Mouse (Mus musculus) embryonic stem cell, embryonic (primary cell): ENCODE data around the gene Zfp830.

ENCODE experiments used
- CTCF ChIA-PET, 4 experiments: fragments of 300-600 bp in 2 of 4; fragments of 350-600 bp in 2 of 4; sonication (Branson Sonifier 250); formaldehyde crosslinking; loops; one replicate each; lab custom pipeline; 2022; ENCODE audit warnings: inconsistent platforms in 2 of 4; lab: Charles Lee
- POLR2A ChIA-PET, 4 experiments: fragments of 300-600 bp in 2 of 4; fragments of 350-600 bp in 2 of 4; sonication (Branson Sonifier 250); formaldehyde crosslinking; loops; one replicate each; lab custom pipeline; 2022; ENCODE audit warnings: antibody characterized with exemption in 4 of 4, inconsistent platforms in 1 of 4; lab: Charles Lee

Gene Zfp830

GRCm38 (mm10) chr11:82763742-82764437, at the start of gene Zfp830, which contains the start of gene Cct6b:
Gene Zfp830 (plus strand): TSS chr11:82764345.
Gene Cct6b (minus strand): TSS chr11:82764321.
- POLR2A ChIA-PET: interaction anchor here (0.6 to 6.2 kb wide), 70 partner anchors 9 to 709 kb away, joined by 3 to 30 read pairs (median 4); partner anchors contain the start of genes Rad51d (in 2 of the 4), Ap2b1 (in 1 of the 4), Lig3 (in 1 of the 4) and Nle1 (in 1 of the 4)

GRCm38 (mm10) chr11:82719294-82719693, 44.9 kb upstream of the Zfp830 start:
- ChIA-PET CTCF (interaction anchor here in 3 of 4 experiments (0.8 to 1.4 kb wide), 3 partner anchors 12 to 195 kb away, joined by 3 read pairs; no protein-coding TSS in a partner anchor), POLR2A (interaction anchor here in 3 of 4 experiments (0.6 to 1.3 kb wide), 3 partner anchors 9 to 446 kb away, joined by 3 to 4 read pairs (median 3); partner anchors contain the start of gene Rad51d (in 1 of the 3))

More at GRCm38 (mm10) chr11:82763742-82764437, at the start of gene Zfp830, which contains the start of gene Cct6b:
- CTCF ChIA-PET: interaction anchor here (0.6 to 2.1 kb wide), 16 partner anchors 10 to 589 kb away, joined by 3 to 7 read pairs (median 4); partner anchors contain the start of gene Rad51d (in 1 of the 4)

- ChIA-PET CTCF (interaction anchor here in 2 of 4 experiments (1.1 to 1.4 kb wide), 3 partner anchors 43 to 492 kb away, joined by 3 to 5 read pairs (median 4); no protein-coding TSS in a partner anchor), POLR2A (no interaction called here)
These were observed 37.3 kb upstream of the Zfp830 start for GRCm38 (mm10) chr11:82726862-82727261.

GRCm38 (mm10) chr11:82734227-82734626, 29.9 kb upstream of the Zfp830 start:
- ChIA-PET POLR2A (interaction anchor here in 2 of 4 experiments (0.6 to 0.7 kb wide), 3 partner anchors 31 to 230 kb away, joined by 3 to 9 read pairs (median 3); no protein-coding TSS in a partner anchor), CTCF (interaction anchor here (0.6 to 1.6 kb wide), 9 partner anchors 30 to 499 kb away, joined by 3 to 6 read pairs (median 4); partner anchors contain the start of genes Cct6b (in 2 of the 4) and Zfp830 (in 2 of the 4))

GRCm38 (mm10) chr11:82739006-82739405, 25.1 kb upstream of the Zfp830 start:
- CTCF ChIA-PET: interaction anchor here in 3 of 4 experiments (0.6 to 1.5 kb wide), 3 partner anchors 503 to 1612 kb away, joined by 3 to 6 read pairs (median 3); no protein-coding TSS in a partner anchor

GRCm38 (mm10) chr11:82746138-82746537, 18.0 kb upstream of the Zfp830 start:
- ChIA-PET CTCF (interaction anchor here in 3 of 4 experiments (0.9 to 2.4 kb wide), 12 partner anchors 15 to 158 kb away, joined by 3 to 13 read pairs (median 6); partner anchors contain the start of genes Rad51d (in 3 of the 3), Cct6b (in 1 of the 3) and Zfp830 (in 1 of the 3)), POLR2A (interaction anchor here in 2 of 4 experiments (0.6 to 1.7 kb wide), 5 partner anchors 18 to 359 kb away, joined by 3 to 5 read pairs (median 4); partner anchors contain the start of genes Cct6b (in 2 of the 2), Zfp830 (in 2 of the 2) and Rad51d (in 1 of the 2))

More at GRCm38 (mm10) chr11:82739006-82739405, 25.1 kb upstream of the Zfp830 start:
- POLR2A ChIA-PET: no interaction called here

GRCm38 (mm10) chr11:82746857-82747366, 17.2 kb upstream of the Zfp830 start:
- CTCF ChIA-PET: interaction anchor here in 3 of 4 experiments (0.9 to 2.4 kb wide), 14 partner anchors 14 to 158 kb away, joined by 3 to 13 read pairs (median 6); partner anchors contain the start of genes Rad51d (in 3 of the 3), Cct6b (in 1 of the 3) and Zfp830 (in 1 of the 3)
- POLR2A ChIA-PET: interaction anchor here in 2 of 4 experiments (0.6 to 1.7 kb wide), 7 partner anchors 17 to 360 kb away, joined by 3 to 7 read pairs (median 4); partner anchors contain the start of genes Cct6b (in 2 of the 2), Zfp830 (in 2 of the 2) and Rad51d (in 1 of the 2)

- POLR2A ChIA-PET: interaction anchor here in 1 of 4 experiments (0.6 to 0.9 kb wide), 3 partner anchors 10 to 12 kb away, joined by 3 read pairs; partner anchors contain the start of genes Cct6b and Zfp830
- CTCF ChIA-PET: interaction anchor here in 1 of 4 experiments (0.6 to 0.8 kb wide), 2 partner anchors 72 to 155 kb away, joined by 3 read pairs; no protein-coding TSS in a partner anchor
These were observed 11.6 kb upstream of the Zfp830 start for GRCm38 (mm10) chr11:82752349-82753115.

- POLR2A ChIA-PET: interaction anchor here in 2 of 4 experiments (0.5 to 0.7 kb wide), 2 partner anchors 19 to 235 kb away, joined by 3 read pairs; no protein-coding TSS in a partner anchor
- CTCF ChIA-PET: interaction anchor here in 1 of 4 experiments (0.6 kb wide), 1 partner anchor 372 kb away, joined by 5 read pairs; no protein-coding TSS in a partner anchor
These were observed 8.2 kb upstream of the Zfp830 start for GRCm38 (mm10) chr11:82755919-82756318.

GRCm38 (mm10) chr11:82762286-82762829, 1.8 kb upstream of the Zfp830 start:
- POLR2A ChIA-PET: interaction anchor here in 2 of 4 experiments (0.7 to 6.2 kb wide), 10 partner anchors 7 to 151 kb away, joined by 3 to 30 read pairs (median 4); partner anchors contain the start of gene Rffl (in 1 of the 2)
- CTCF ChIA-PET: interaction anchor here (0.6 to 2.1 kb wide), 9 partner anchors 8 to 128 kb away, joined by 3 to 6 read pairs (median 4); partner anchors contain the start of gene Rad51d (in 1 of the 4)

GRCm38 (mm10) chr11:82763261-82763660, 884 bp upstream of the Zfp830 start:
- POLR2A ChIA-PET: interaction anchor here (0.6 to 6.2 kb wide), 33 partner anchors 10 to 709 kb away, joined by 3 to 30 read pairs (median 5); partner anchors contain the start of genes Ap2b1 (in 1 of the 4), Lig3 (in 1 of the 4), Nle1 (in 1 of the 4) and Rad51d (in 1 of the 4)
- CTCF ChIA-PET: interaction anchor here in 3 of 4 experiments (0.6 to 2.1 kb wide), 5 partner anchors 10 to 56 kb away, joined by 3 to 6 read pairs (median 5); no protein-coding TSS in a partner anchor

- CTCF ChIA-PET: interaction anchor here in 3 of 4 experiments (0.6 to 2.1 kb wide), 15 partner anchors 9 to 590 kb away, joined by 3 to 7 read pairs (median 4); partner anchors contain the start of gene Rad51d (in 1 of the 3)
- POLR2A ChIA-PET: interaction anchor here (0.6 to 6.2 kb wide), 68 partner anchors 9 to 708 kb away, joined by 3 to 30 read pairs (median 4); partner anchors contain the start of genes Rad51d (in 2 of the 4), Ap2b1 (in 1 of the 4), Lig3 (in 1 of the 4) and Nle1 (in 1 of the 4)
These were observed 336 bp downstream of the Zfp830 start for GRCm38 (mm10) chr11:82764438-82764924.

- ChIA-PET POLR2A (interaction anchor here in 2 of 4 experiments (0.5 to 3.4 kb wide), 11 partner anchors 10 to 125 kb away, joined by 3 to 18 read pairs (median 4); partner anchors contain the start of genes Cct6b (in 2 of the 2) and Zfp830 (in 2 of the 2)), CTCF (interaction anchor here in 1 of 4 experiments (0.8 kb wide), 1 partner anchor 10 kb away, joined by 3 read pairs; no protein-coding TSS in a partner anchor)
These were observed 16.0 kb downstream of the Zfp830 start for GRCm38 (mm10) chr11:82780134-82780533.

GRCm38 (mm10) chr11:82780983-82781903, 17.1 kb downstream of the Zfp830 start, which contains the start of gene Lig3:
Gene Lig3 (plus strand): TSS chr11:82781108.
- CTCF ChIA-PET: interaction anchor here in 2 of 4 experiments (0.8 to 0.9 kb wide), 2 partner anchors 8 to 11 kb away, joined by 3 to 5 read pairs; no protein-coding TSS in a partner anchor
- POLR2A ChIA-PET: interaction anchor here in 3 of 4 experiments (0.5 to 3.4 kb wide), 16 partner anchors 9 to 124 kb away, joined by 3 to 18 read pairs (median 4); partner anchors contain the start of genes Cct6b (in 2 of the 3), Zfp830 (in 2 of the 3) and Rad51d (in 1 of the 3)
